Mouse (Mus musculus) E14TG2a.4 (cell line): Measurements from ENCODE around the gene Nfat5.
A peak's percentile ranks its signal among the peaks of the same experiment; 100 is the strongest.

Source experiments
- H3K27me3 ChIP-seq: 2 replicates; pipeline ENCODE4 v1.6.1; 2014; ENCODE audit warnings: low read length, control low read depth; ENCODE audit not compliant: insufficient read depth
- H3K36me3 ChIP-seq: 2 replicates; pipeline ENCODE4 v1.6.1; 2014; ENCODE audit warnings: low read length, control low read depth; ENCODE audit not compliant: insufficient read depth
- H3K4me1 ChIP-seq: replicated peaks from 2 replicates; pipeline ENCODE4 v1.6.1; 2014; ENCODE audit warnings: low read depth, low read length, control low read depth
- H3K4me3 ChIP-seq: replicated peaks from 2 replicates; pipeline ENCODE4 v1.5.1; 2014; ENCODE audit warnings: mild to moderate bottlenecking, low read length
- H3K9me3 ChIP-seq: 2 replicates; pipeline ENCODE4 v1.6.1; 2014; ENCODE audit warnings: low read length, control low read depth
- CTCF ChIP-seq: conservative IDR thresholded peaks from 2 replicates; pipeline ENCODE4 v1.5.1; 2014; ENCODE audit warnings: low read length
- NANOG ChIP-seq: IDR thresholded peaks from 2 replicates; pipeline ENCODE4 v1.6.1; 2014; ENCODE audit warnings: borderline replicate concordance, low read length, mixed read lengths
- POU5F1 ChIP-seq: IDR thresholded peaks from 2 replicates; pipeline ENCODE4 v1.6.1; 2014; ENCODE audit warnings: low read length, borderline replicate concordance

The Nfat5 gene

DNA sequence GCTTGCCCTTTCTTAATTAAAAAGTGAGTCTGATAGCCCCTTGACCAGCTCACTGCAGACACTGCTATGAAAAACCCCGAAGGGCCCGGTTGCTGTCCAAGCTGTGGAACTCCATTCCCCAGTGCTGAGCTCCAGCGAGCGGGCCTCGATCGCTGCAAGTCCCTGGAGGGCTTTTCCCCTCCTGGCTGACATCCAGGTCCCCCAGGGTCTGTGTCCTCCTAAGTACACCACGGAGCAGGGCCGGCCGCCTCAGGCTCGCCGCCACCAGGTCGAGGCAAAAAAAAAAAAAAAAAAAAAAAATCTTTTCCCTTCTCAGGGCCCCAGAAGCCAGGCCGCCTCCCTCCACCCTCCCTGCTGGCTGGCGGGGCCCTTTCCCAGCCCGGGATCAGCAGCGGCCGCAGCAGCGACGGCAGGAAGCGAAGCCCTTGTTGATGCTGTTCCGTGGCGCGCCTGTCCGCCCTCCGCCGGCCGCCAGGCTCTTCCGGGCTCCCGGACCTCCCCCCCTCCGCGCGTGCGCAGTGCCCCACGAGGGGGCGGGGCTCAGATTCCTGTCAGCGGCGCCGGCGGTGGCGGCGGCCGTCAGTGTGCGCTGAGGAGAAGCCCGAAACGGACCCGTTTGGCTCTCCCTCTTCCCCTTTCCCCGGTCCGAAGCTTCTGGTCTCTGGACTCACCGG, at the start of gene Nfat5:
Gene Nfat5, plus strand, starts transcription at position 543 of the 674 bp plus-strand sequence.
- no peaks in the 10 kb centered on the region for H3K27me3 ChIP-seq
- H3K4me1 ChIP-seq: peaks cover 49% of the 10 kb centered on the region
- H3K36me3 ChIP-seq: peaks cover 3% of the 10 kb centered on the region; the same call in 1 of the 2 replicates
- peak within 1 kb of the TSS; percentile 98 for H3K4me3 ChIP-seq
- TF ChIP-seq NANOG (no peak), CTCF (no peak), POU5F1 (no peak)
- H3K9me3 ChIP-seq: no peaks in the 10 kb centered on the region

DNA sequence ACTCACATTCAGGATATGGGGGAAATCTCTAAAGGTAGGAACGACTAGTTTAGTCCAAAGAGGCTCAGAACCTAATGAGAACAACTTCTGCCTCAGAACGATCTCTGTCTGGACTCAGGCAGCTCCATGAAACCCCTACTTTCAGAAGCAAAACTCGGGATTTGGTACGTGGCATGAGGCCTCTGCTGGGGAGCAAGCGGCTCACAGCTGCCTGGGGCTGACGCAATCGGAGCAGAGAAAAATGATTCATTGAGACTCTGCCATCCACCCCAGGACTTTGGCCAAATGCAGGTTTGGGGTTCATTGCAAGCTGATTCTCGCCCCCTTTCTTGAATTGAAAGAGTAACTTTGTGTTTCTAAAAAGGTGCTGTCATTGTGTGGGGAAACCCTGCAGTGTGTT, 49.1 kb upstream of the Nfat5 start:
- Histone ChIP-seq H3K36me3 (no peaks in the 10 kb centered on the region), H3K9me3 (no peaks in the 10 kb centered on the region)
- TF ChIP-seq POU5F1 (no peak), CTCF (no peak), NANOG (no peak)

DNA sequence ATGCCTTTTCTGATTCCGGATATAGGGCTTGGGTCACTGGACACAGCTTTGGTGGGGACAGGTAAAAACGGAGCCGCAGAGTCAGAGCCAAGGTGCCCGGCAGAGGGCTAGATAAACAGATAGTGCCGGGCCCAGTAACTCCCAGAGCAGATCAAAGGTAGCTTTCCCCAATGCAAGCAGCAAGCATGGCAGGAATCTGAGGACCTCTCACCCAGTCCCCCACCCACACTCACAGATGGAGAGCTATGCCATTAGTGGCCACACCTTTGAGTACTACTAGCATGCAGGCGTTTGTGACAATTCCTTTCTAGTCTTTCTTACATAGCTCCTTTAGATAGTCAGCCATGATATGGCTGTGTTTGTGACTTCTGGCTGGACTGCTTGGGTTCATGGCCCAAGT, 44.8 kb upstream of the Nfat5 start:
- no peaks in the 10 kb centered on the region for H3K9me3 ChIP-seq
- H3K36me3 ChIP-seq: no peaks in the 10 kb centered on the region
- H3K27me3 ChIP-seq: no peaks in the 10 kb centered on the region; the same call in none of the 2 replicates
- H3K4me1 ChIP-seq: peaks cover 19% of the 10 kb centered on the region
- H3K4me3 ChIP-seq: no peak overlapping the region
- TF ChIP-seq POU5F1: no peak
- TF ChIP-seq CTCF: no peak
- no peak for TF ChIP-seq NANOG

More for the DNA sequence above, 49.1 kb upstream of the Nfat5 start:
- Histone ChIP-seq H3K27me3 (no peaks in the 10 kb centered on the region; the same call in 1 of the 2 replicates), H3K4me3 (no peak overlapping the region), H3K4me1 (peaks cover 28% of the 10 kb centered on the region)

DNA sequence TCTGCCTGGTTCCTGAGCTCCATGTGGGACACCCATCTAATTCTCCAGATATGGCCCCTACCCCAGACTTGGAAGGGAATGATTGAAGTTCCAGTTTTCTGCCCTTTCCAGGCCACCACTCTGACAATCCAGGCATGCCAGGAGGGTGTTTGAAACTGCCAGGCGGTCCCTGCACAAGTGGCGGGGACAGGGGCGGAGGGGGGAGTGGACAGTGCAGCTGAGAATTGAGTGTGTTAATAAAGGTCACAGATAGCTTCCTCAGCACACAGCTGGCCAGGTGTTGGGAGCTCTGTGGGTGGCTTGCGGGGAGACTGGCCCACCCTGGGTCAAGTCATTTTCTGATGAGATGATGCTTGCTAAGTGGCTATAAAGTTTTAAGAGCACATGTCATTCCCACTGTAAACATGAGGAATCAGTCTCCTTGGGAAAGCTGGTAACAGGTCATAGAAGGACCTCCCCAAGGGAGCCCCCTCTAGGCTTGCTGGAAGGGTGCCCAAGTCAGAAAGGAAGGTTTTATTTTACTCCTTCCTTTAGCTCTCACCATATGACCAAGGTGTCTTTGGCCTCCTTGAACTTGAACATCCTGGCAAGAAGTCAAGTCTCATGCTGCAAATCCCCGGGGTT, 41.7 kb upstream of the Nfat5 start:
- Histone ChIP-seq H3K4me1 (peaks cover 19% of the 10 kb centered on the region), H3K9me3 (no peaks in the 10 kb centered on the region), H3K27me3 (no peaks in the 10 kb centered on the region; the same call in 1 of the 2 replicates)

DNA sequence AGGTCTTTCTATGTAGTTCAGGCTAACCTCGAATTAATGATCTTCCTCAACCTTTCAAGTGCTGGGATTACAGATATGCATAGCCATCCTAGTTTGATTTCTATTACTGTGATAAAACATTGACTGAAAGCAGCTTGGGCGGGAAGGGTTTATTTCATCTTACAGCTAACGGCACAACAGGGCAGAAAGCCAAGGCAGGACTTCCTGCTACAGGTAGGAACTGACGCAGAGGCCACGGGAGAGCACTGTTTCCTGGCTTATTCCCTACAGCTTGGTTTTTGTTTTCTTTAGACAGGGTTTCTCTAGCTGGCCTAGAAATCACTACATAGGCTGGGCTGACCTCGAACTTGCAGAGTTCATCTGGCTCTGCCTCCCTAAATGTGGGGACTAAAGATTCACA, 40.1 kb upstream of the Nfat5 start:
- Histone ChIP-seq H3K27me3 (no peaks in the 10 kb centered on the region; the same call in 1 of the 2 replicates), H3K9me3 (no peaks in the 10 kb centered on the region), H3K4me1 (peaks cover 30% of the 10 kb centered on the region), H3K4me3 (no peak overlapping the region), H3K36me3 (no peaks in the 10 kb centered on the region)
- TF ChIP-seq CTCF: no peak
- TF ChIP-seq POU5F1: no peak
- TF ChIP-seq NANOG: no peak

More for the DNA sequence above, 41.7 kb upstream of the Nfat5 start:
- TF ChIP-seq NANOG: no peak
- TF ChIP-seq POU5F1: no peak
- TF ChIP-seq CTCF: no peak
- Histone ChIP-seq H3K36me3 (no peaks in the 10 kb centered on the region), H3K4me3 (no peak overlapping the region)

DNA sequence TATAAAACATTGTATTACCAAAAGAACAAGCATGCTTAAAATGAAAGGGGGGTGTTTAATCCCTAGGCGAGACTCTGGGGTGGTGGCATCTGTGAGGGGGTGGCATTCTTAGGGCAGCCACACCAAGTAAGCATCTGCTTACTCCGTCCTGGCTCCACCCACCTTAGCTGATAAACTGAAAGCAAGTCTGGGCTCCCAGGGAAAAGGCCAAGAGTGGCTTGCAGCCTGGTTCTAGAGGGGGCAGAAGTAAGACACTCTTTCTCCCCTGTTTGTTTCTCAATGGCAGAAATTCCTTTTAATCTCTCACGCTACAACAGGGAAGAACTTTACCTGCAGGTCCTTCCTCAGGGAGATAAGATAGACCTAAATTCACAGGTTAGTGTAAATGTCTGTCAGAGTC, 38.9 kb upstream of the Nfat5 start:
- no peak for TF ChIP-seq NANOG
- no peak for TF ChIP-seq CTCF
- no peak for TF ChIP-seq POU5F1
- no peak overlapping the region for H3K4me3 ChIP-seq
- H3K36me3 ChIP-seq: no peaks in the 10 kb centered on the region
- H3K9me3 ChIP-seq: no peaks in the 10 kb centered on the region
- H3K27me3 ChIP-seq: no peaks in the 10 kb centered on the region; the same call in 1 of the 2 replicates
- H3K4me1 ChIP-seq: peaks cover 33% of the 10 kb centered on the region

DNA sequence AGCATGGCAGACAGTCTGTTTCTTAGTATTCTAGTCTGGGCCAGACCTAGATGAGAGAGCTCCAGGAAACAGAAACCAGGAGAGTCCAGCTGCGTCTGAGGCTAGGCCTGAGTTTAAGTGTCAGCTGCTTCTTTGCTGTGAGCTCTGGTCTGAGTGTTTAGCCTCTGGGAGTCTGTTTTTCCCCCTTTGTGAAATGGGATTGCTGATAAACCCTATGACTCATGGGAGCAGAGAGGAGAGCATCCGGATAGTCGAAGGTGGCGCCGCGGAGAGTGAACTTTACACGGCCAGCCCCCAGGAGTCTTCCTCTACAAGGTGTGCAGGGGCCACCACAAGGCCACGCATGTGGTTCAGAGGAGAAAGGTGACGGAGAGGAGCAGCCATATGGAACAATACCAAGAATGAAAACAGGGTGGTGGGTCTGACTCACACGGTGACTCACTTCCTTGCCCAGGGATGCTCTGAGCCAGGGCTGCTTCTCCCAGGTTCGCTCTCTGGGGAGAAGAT, 38.3 kb upstream of the Nfat5 start:
- Histone ChIP-seq H3K9me3 (no peaks in the 10 kb centered on the region), H3K4me3 (peak overlapping the region; percentile 24; the same call in 1 of the 2 replicates), H3K36me3 (no peaks in the 10 kb centered on the region), H3K4me1 (peaks cover 36% of the 10 kb centered on the region), H3K27me3 (no peaks in the 10 kb centered on the region; the same call in 1 of the 2 replicates)
- TF ChIP-seq CTCF (no peak), POU5F1 (no peak), NANOG (no peak)

DNA sequence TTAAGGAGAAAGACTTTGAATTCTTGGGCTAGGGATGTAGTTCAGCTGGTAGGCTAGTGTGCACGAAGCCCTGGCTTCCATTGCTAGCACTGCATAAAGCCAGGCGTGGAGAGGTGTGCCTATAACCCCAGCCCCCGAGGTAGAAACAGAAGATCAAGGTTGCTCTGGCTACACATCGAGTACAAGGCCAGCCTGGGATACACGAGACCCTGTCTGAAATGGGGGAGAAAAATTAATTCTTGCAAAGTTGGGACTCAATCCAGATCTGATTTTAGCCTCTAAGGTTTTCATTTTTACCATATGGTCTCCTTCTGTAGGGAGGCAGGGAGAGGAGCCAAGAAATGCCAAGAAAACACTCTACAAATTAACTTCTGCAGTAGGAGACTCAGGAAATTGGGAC, 36.0 kb upstream of the Nfat5 start:
- TF ChIP-seq NANOG (no peak), CTCF (no peak), POU5F1 (no peak)

DNA sequence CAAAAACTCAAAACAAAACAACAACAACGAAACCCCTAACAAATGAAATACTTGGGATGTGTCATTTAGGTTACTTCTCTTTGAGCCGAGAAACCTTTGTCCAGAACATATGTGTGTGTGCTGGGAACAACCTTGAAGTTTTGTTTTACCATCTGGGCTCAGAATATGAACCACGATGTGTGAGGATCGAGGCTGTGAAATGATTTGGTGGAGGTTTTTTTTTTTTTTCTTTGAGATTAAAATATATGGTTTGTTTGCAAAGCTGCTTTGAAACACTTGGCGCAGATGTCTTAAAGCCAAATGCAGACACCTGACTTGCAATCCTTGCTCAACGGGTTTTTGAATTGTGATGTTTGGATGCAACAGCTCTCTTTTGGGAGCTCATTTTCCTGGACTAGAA, 33.1 kb upstream of the Nfat5 start:
- Histone ChIP-seq H3K36me3 (no peaks in the 10 kb centered on the region), H3K27me3 (no peaks in the 10 kb centered on the region), H3K4me1 (peaks cover 54% of the 10 kb centered on the region), H3K4me3 (no peak overlapping the region), H3K9me3 (no peaks in the 10 kb centered on the region)
- TF ChIP-seq CTCF (no peak), NANOG (no peak), POU5F1 (no peak)

More for the DNA sequence above, 36.0 kb upstream of the Nfat5 start:
- H3K4me1 ChIP-seq: peaks cover 53% of the 10 kb centered on the region
- no peaks in the 10 kb centered on the region for H3K36me3 ChIP-seq
- H3K27me3 ChIP-seq: no peaks in the 10 kb centered on the region
- no peak overlapping the region for H3K4me3 ChIP-seq
- no peaks in the 10 kb centered on the region for H3K9me3 ChIP-seq
